Mouse (Mus musculus) MEL (cell line): ENCODE data around the gene Snx18. TPM values are rescaled to one million over a fixed set of nuclear protein-coding genes. Genes with fewer than 3 reads are reported as not detected.

Source experiments
- DNase-seq: peaks from one replicate; pipeline ENCODE4 v3.0.0; 2011; ENCODE audit warnings: low read depth, low spot score
- H3K27ac ChIP-seq: 2 replicates; pipeline ENCODE4 v1.5.1; 2012; ENCODE audit warnings: low read depth, mild to moderate bottlenecking, control low read depth, low read length, moderate library complexity; ENCODE audit not compliant: control insufficient read depth
- H3K27me3 ChIP-seq, 2 experiments: fragments of 150-350 bp in 1 of 2; sonication (generic) in 1 of 2; 2 replicates each; pipeline ENCODE4 v1.6.1; 2012; ENCODE audit warnings: low read length in 2 of 2, mild to moderate bottlenecking in 2 of 2, improper control_type of control experiment in 1 of 2, moderate library complexity in 1 of 2; ENCODE audit not compliant: insufficient read depth in 2 of 2, control insufficient read depth in 1 of 2
- H3K36me3 ChIP-seq, 2 experiments: 2 replicates each; pipeline ENCODE4 v1.6.1; 2012 to 2014; ENCODE audit warnings: low read length in 2 of 2, improper control_type of control experiment in 1 of 2, inconsistent platforms in 1 of 2, mild to moderate bottlenecking in 1 of 2; ENCODE audit not compliant: insufficient read depth in 2 of 2, control insufficient read depth in 1 of 2
- H3K4me1 ChIP-seq, 2 experiments: fragments of 150-350 bp in 1 of 2; sonication (generic) in 1 of 2; 2 replicates each; pipeline ENCODE4 v1.6.1; 2012; ENCODE audit warnings: low read length in 2 of 2, improper control_type of control experiment in 1 of 2, mild to moderate bottlenecking in 1 of 2; ENCODE audit not compliant: insufficient read depth in 2 of 2, control insufficient read depth in 1 of 2
- H3K4me3 ChIP-seq, 2 experiments: fragments of 150-350 bp in 1 of 2; sonication (generic) in 1 of 2; 2 replicates each; pipeline ENCODE4 v1.5.1; 2012; ENCODE audit warnings: low read depth in 2 of 2, low read length in 2 of 2, mild to moderate bottlenecking in 2 of 2, moderate library complexity in 2 of 2, control low read depth in 1 of 2, improper control_type of control experiment in 1 of 2; ENCODE audit not compliant: control insufficient read depth in 1 of 2, insufficient read depth in 1 of 2
- H3K79me2 ChIP-seq: 2 replicates; pipeline ENCODE4 v1.6.1; 2012; ENCODE audit warnings: mild to moderate bottlenecking, low read length, moderate library complexity; ENCODE audit not compliant: control insufficient read depth, poor library complexity, insufficient read depth
- H3K9ac ChIP-seq: 2 replicates; pipeline ENCODE4 v1.6.1; 2012; ENCODE audit warnings: low read depth, mild to moderate bottlenecking, control low read depth, low read length, moderate library complexity; ENCODE audit not compliant: control insufficient read depth, poor library complexity, severe bottlenecking
- H3K9me3 ChIP-seq: fragments of 150-350 bp; sonication (generic); replicated peaks from 2 replicates; pipeline ENCODE4 v1.6.1; 2012; ENCODE audit warnings: mild to moderate bottlenecking, low read length, improper control_type of control experiment, moderate library complexity; ENCODE audit not compliant: insufficient read depth
- CHD1 ChIP-seq: IDR thresholded peaks from 2 replicates; pipeline ENCODE4 v1.6.1; 2012; ENCODE audit warnings: low read depth, mild to moderate bottlenecking, inconsistent platforms, low read length, improper control_type of control experiment
- CHD2 ChIP-seq: IDR thresholded peaks from 2 replicates; pipeline ENCODE4 v1.6.1; 2011; ENCODE audit warnings: low read length, improper control_type of control experiment
- ELF1 ChIP-seq: IDR thresholded peaks from 2 replicates; pipeline ENCODE4 v1.6.1; 2014; ENCODE audit warnings: low read depth, mild to moderate bottlenecking, inconsistent platforms, low read length, improper control_type of control experiment, moderate library complexity
- EP300 ChIP-seq, 2 experiments: IDR thresholded peaks; 2 replicates each; pipeline ENCODE4 v1.6.1; 2011; ENCODE audit warnings: improper control_type of control experiment in 2 of 2, low read length in 2 of 2, low read depth in 1 of 2, mild to moderate bottlenecking in 1 of 2
- ETS1 ChIP-seq: IDR thresholded peaks from 2 replicates; pipeline ENCODE4 v1.6.1; 2012; ENCODE audit warnings: low read depth, mild to moderate bottlenecking, inconsistent platforms, low read length, improper control_type of control experiment, moderate library complexity
- GABPA ChIP-seq: IDR thresholded peaks from 2 replicates; pipeline ENCODE4 v1.6.1; 2012; ENCODE audit warnings: low read depth, mild to moderate bottlenecking, inconsistent platforms, low read length, improper control_type of control experiment, moderate library complexity
- KAT2A ChIP-seq: conservative IDR thresholded peaks from 2 replicates; pipeline ENCODE4 v1.6.1; 2012; ENCODE audit warnings: low read depth, low read length, improper control_type of control experiment, inconsistent platforms
- MAFK ChIP-seq: IDR thresholded peaks from 2 replicates; pipeline ENCODE4 v1.6.1; 2011; ENCODE audit warnings: low read depth, mild to moderate bottlenecking, low read length, improper control_type of control experiment, borderline replicate concordance
- MAX ChIP-seq: IDR thresholded peaks from 2 replicates; pipeline ENCODE4 v1.6.1; 2011; ENCODE audit warnings: low read length, improper control_type of control experiment
- MAZ ChIP-seq: IDR thresholded peaks from 2 replicates; pipeline ENCODE4 v1.6.1; 2012; ENCODE audit warnings: low read depth, mild to moderate bottlenecking, inconsistent platforms, low read length, improper control_type of control experiment
- MEF2A ChIP-seq: IDR thresholded peaks from 2 replicates; pipeline ENCODE4 v1.6.1; 2014; ENCODE audit warnings: low read depth, mild to moderate bottlenecking, inconsistent platforms, low read length, improper control_type of control experiment; ENCODE audit not compliant: poor library complexity, insufficient replicate concordance, severe bottlenecking; ENCODE audit errors: extremely low read depth
- MXI1 ChIP-seq: IDR thresholded peaks from 2 replicates; pipeline ENCODE4 v1.6.1; 2011; ENCODE audit warnings: mild to moderate bottlenecking, low read depth, low read length, improper control_type of control experiment
- MYB ChIP-seq: IDR thresholded peaks from 2 replicates; pipeline ENCODE4 v1.6.1; 2011; ENCODE audit warnings: mild to moderate bottlenecking, low read depth, low read length, improper control_type of control experiment
- MYC ChIP-seq: IDR thresholded peaks from 2 replicates; pipeline ENCODE4 v1.6.1; 2011; ENCODE audit warnings: low read depth, mild to moderate bottlenecking, low read length, improper control_type of control experiment, moderate library complexity
- POLR2A ChIP-seq, 2 experiments: IDR thresholded peaks; 2 replicates each; pipeline ENCODE4 v1.6.1; 2011 to 2012; ENCODE audit warnings: low read length in 2 of 2, mild to moderate bottlenecking in 2 of 2, control low read depth in 1 of 2, improper control_type of control experiment in 1 of 2, low read depth in 1 of 2, moderate library complexity in 1 of 2; ENCODE audit not compliant: control insufficient read depth in 1 of 2, insufficient read depth in 1 of 2, poor library complexity in 1 of 2
- POLR2AphosphoS2 ChIP-seq: IDR thresholded peaks from 2 replicates; pipeline ENCODE4 v1.6.1; 2011; ENCODE audit warnings: low read length, improper control_type of control experiment
- POLR2AphosphoS5 ChIP-seq: IDR thresholded peaks from 2 replicates; pipeline ENCODE4 v1.6.1; 2012; ENCODE audit warnings: low read depth, borderline replicate concordance, mild to moderate bottlenecking, inconsistent platforms, low read length, moderate library complexity, mixed read lengths
- RAD21 ChIP-seq: IDR thresholded peaks from 2 replicates; pipeline ENCODE4 v1.6.1; 2011; ENCODE audit warnings: mild to moderate bottlenecking, low read depth, low read length, improper control_type of control experiment
- RCOR1 ChIP-seq: IDR thresholded peaks from 2 replicates; pipeline ENCODE4 v1.6.1; 2012; ENCODE audit warnings: low read depth, mild to moderate bottlenecking, inconsistent platforms, low read length, improper control_type of control experiment
- SIN3A ChIP-seq: IDR thresholded peaks from 2 replicates; pipeline ENCODE4 v1.6.1; 2012; ENCODE audit warnings: low read length, improper control_type of control experiment, inconsistent platforms
- SMC3 ChIP-seq: IDR thresholded peaks from 2 replicates; pipeline ENCODE4 v1.6.1; 2011; ENCODE audit warnings: low read depth, low read length, improper control_type of control experiment
- UBTF ChIP-seq: IDR thresholded peaks from 2 replicates; pipeline ENCODE4 v1.6.1; 2012; ENCODE audit warnings: low read depth, mild to moderate bottlenecking, inconsistent platforms, low read length, improper control_type of control experiment, moderate library complexity, borderline replicate concordance; ENCODE audit not compliant: insufficient read depth
- USF1 ChIP-seq: IDR thresholded peaks from 2 replicates; pipeline ENCODE4 v1.6.1; 2014; ENCODE audit warnings: low read depth, mild to moderate bottlenecking, inconsistent platforms, low read length, improper control_type of control experiment, moderate library complexity
- ZKSCAN1 ChIP-seq: IDR thresholded peaks from 2 replicates; pipeline ENCODE4 v1.6.1; 2012; ENCODE audit warnings: low read depth, mild to moderate bottlenecking, inconsistent platforms, low read length, improper control_type of control experiment, moderate library complexity
- ZMIZ1 ChIP-seq: IDR thresholded peaks from 2 replicates; pipeline ENCODE4 v1.6.1; 2012; ENCODE audit warnings: low read depth, mild to moderate bottlenecking, inconsistent platforms, low read length, improper control_type of control experiment, moderate library complexity
- polyA plus RNA-seq, 2 experiments: library from polyadenylated mRNA; stranded (reverse) in 1 of 2; unstranded in 1 of 2; fragments of >175 nt in 1 of 2; fragments of >200 nt in 1 of 2; gene quantifications; 2 replicates each; pipeline versions ENCODE4 v1.2.1 to v1.2.4; 2012; ENCODE audit warnings: low replicate concordance in 2 of 2, low read depth in 1 of 2; ENCODE audit not compliant: insufficient read length in 2 of 2, insufficient read depth in 1 of 2, missing spikeins in 1 of 2
- total RNA-seq: library from RNA; depleted of rRNA; stranded (reverse); fragments of 300-350 nt; gene quantifications from 2 replicates; pipeline ENCODE4 v1.2.3, GENCODE M21; 2012

Gene Snx18
- total and polyA plus RNA-seq, 3 experiments = 7.7 to 8.7 TPM; not detected in 1

DNA sequence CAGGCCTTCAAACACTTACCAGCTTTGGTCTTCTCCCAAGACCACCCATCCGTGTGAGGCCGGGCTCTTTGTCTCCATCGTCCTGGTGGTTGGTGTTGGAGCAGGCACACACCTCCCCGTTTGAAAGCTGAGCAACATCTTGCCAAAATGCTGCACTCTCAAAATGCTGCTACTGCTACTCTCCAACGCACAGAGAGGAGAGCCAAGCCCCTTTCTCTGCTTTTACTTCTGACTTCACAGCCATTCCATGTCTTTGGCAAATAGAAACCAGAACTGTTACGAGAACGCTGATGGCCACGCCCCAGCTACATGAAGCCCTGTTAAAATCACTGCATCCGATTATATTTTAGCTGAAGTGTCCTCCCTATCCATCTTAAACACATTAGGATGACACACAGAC lies 58.7 kb downstream of the Snx18 start:
- no peaks in the 10 kb centered on the region for H3K79me2 ChIP-seq
- no peak overlapping the region for H3K27ac ChIP-seq
- no peaks in the 10 kb centered on the region for H3K4me1 ChIP-seq
- H3K36me3 ChIP-seq = no peaks in the 10 kb centered on the region
- no peak for DNase-seq
- H3K27me3 ChIP-seq = no peaks in the 10 kb centered on the region
- H3K9ac ChIP-seq = no peak overlapping the region
- H3K9me3 ChIP-seq = no peaks in the 10 kb centered on the region
- TF ChIP-seq USF1 = no peak
- TF ChIP-seq GABPA = no peak
- no peak for TF ChIP-seq ZKSCAN1
- TF ChIP-seq EP300 (IDR thresholded peaks at IDR 0.05; ENCODE audit: low read depth in 1 of 2, low read length in 2 of 2) = no peak
- TF ChIP-seq ZMIZ1 = no peak
- TF ChIP-seq CHD2 = no peak
- no peak for TF ChIP-seq MAZ
- no peak for TF ChIP-seq MYC
- TF ChIP-seq MAFK = no peak
- no peak for TF ChIP-seq POLR2AphosphoS5
- H3K4me3 ChIP-seq = no peak overlapping the region

DNA sequence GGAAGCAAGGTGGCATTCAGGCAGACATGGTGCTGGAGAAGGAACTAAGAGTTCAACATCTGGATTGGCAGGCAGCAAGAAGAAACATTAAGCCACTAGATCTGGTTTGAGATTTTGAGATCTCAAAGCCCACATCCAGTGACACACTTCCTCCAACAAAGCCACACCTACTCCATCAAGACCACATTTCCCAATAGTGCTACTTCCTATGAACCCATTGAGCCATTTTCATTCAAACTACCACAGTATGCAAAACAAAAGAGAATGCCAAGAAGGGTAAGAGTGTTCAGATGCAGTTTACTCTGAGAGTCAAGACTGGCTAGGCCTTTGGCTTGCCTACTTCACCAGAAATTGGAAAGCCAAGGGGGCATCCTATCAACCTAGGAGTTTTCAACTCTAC lies 61.8 kb downstream of the Snx18 start:
- no peaks in the 10 kb centered on the region for H3K4me1 ChIP-seq
- no peaks in the 10 kb centered on the region for H3K9me3 ChIP-seq
- no peaks in the 10 kb centered on the region for H3K36me3 ChIP-seq
- no peak overlapping the region for H3K9ac ChIP-seq
- H3K27ac ChIP-seq = no peak overlapping the region
- H3K27me3 ChIP-seq = no peaks in the 10 kb centered on the region
- no peak for DNase-seq
- TF ChIP-seq RCOR1 = no peak
- TF ChIP-seq RAD21 = no peak
- TF ChIP-seq UBTF = no peak
- TF ChIP-seq USF1 = no peak
- no peak for TF ChIP-seq MYB
- no peak for TF ChIP-seq POLR2AphosphoS2
- no peaks in the 10 kb centered on the region for H3K79me2 ChIP-seq
- no peak overlapping the region for H3K4me3 ChIP-seq

DNA sequence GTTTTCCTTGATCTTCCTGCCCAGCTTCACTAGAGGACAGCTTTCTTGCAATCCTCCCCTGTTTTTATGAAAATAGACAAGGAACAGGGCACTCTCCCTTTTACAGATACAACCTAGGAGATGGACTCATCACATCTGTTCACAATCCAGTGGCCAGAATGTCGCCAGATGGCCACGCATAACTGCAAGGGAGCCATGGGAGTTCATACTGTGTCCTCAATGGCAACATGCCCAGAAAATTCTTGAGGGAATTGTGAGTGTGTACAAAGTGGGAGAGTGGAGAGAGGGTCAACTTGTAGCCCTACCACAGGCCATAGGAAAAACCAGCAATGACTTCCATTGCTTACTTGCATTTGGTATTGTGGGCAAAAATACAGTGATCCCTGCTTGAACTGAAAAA lies 63.1 kb downstream of the Snx18 start:
- Histone ChIP-seq H3K36me3 (no peaks in the 10 kb centered on the region), H3K27ac (no peak overlapping the region)
- TF ChIP-seq KAT2A (no peak), USF1 (no peak), MEF2A (no peak), MAX (no peak), SIN3A (no peak), MAFK (no peak), CHD2 (no peak), POLR2A (IDR thresholded peaks at IDR 0.05; ENCODE audit: control insufficient read depth in 1 of 2, insufficient read depth in 1 of 2, low read depth in 1 of 2, low read length in 2 of 2, poor library complexity in 1 of 2) (no peak), MYB (no peak), SMC3 (no peak), EP300 (IDR thresholded peaks at IDR 0.05; ENCODE audit: low read depth in 1 of 2, low read length in 2 of 2) (no peak), ZKSCAN1 (no peak), MXI1 (no peak), ETS1 (no peak), UBTF (no peak), ELF1 (no peak), CHD1 (no peak)
- TF ChIP-seq, all 39 proteins: peak for 0
- Histone ChIP-seq H3K4me1 (no peaks in the 10 kb centered on the region), H3K4me3 (no peak overlapping the region), H3K9ac (no peak overlapping the region), H3K27me3 (no peaks in the 10 kb centered on the region), H3K79me2 (no peaks in the 10 kb centered on the region), H3K9me3 (no peaks in the 10 kb centered on the region)
- DNase-seq = no peak
